Mouse (Mus musculus) mouse embryonic stem cell (cell line): ENCODE data around the gene Uvrag.

Experiments
- in situ Hi-C, 2 experiments: fragments of 300-500 bp; cut with MboI; formaldehyde crosslinking; loops; 1 replicate in 1 of 2; 3 replicates in 1 of 2; pipeline ENCODE4 v1.14.3; 2019 to 2020; ENCODE audit warnings: low sequenced_read_pairs in 2 of 2, low pct_unique_long_range_greater_than_20kb in 1 of 2, mixed read lengths in 1 of 2; ENCODE audit not compliant: unreplicated experiment in 1 of 2

The Uvrag gene

DNA sequence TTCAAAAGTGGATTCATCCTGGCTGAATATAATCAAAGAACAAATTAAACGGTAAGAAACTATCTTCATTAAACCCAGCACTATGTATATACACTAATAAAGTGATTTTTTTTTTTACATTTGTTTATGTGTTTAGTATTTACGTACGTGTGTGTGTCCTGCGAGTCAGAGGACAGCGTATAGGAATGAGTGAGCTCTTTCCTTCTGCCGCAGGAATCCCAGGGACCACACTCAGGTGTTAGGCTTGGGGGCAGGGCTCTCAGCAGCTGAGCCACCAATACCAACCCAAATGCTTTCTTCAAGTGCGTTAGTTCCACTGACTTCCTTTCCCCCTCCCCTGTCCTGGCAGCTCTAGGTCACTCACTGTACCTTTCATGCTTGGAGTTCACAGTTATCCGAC is 125.0 kb downstream of the Uvrag start:
- in situ Hi-C loops = no loop called here

- in situ Hi-C loops = no loop called here
Measured at GRCm38 (mm10) chr7:99015419-99015818, 125.5 kb downstream of the Uvrag start.

GRCm38 (mm10) chr7:99014620-99015019 is 126.3 kb downstream of the Uvrag start:
- in situ Hi-C loops = no loop called here

GRCm38 (mm10) chr7:99007506-99008354 is 133.2 kb downstream of the Uvrag start:
- in situ Hi-C loops = no loop called here

GRCm38 (mm10) chr7:99003231-99003630 is 137.7 kb downstream of the Uvrag start:
- in situ Hi-C loops = no loop called here

DNA sequence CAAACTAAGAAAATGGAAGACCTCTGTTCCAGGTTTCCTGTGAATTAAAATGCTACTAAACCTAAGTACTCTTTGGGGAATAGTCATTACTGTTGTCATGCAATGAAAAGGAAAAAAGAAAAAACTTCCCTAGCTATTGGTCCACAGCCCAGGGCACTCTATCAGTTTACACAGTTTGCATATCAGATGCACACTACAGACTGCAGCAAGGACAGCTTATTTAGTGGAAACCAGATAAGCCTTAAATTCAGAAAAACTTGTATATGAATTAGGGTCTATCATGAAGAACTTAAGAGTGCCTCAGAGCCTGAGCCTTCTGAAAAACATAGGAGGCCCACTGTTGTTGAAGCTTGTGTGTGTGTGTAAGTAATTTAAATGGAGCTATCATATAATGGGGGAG is 142.2 kb downstream of the Uvrag start:
- in situ Hi-C loops = no loop called here

- in situ Hi-C loops = no loop called here
Measured at GRCm38 (mm10) chr7:98997760-98998159, 143.2 kb downstream of the Uvrag start.

GRCm38 (mm10) chr7:98996791-98997190 is 144.2 kb downstream of the Uvrag start:
- in situ Hi-C loops = no loop called here

DNA sequence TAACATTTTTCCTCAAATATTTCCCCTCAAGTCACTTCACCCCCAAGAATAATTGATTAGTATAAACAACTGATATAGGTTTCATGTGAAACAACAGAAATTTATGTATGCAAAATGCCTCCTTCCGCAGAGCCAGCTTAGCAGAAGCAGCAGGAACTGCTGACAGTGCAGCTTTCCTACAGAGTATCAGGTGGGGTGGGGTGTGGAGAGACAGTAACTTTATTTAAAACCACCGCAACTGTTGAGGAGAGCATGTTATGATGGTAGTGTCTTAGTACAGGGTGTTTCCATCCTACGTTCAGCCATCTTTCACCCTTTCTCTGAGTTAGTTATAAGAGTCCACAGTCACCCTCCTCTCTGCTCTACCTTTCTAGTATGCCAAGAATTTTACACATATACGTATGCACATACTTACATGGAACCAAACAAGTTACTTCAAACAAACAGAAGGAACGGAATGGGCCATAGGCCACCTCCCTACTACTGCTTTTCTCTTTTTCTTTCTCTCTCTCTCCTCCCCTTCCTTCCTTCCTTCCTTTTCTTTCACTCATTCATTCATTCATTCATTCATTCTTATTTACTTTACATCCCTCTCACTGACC is 145.7 kb downstream of the Uvrag start:
- in situ Hi-C loops = no loop called here

- in situ Hi-C loops = no loop called here
Measured at GRCm38 (mm10) chr7:98994137-98994536, 146.8 kb downstream of the Uvrag start.

GRCm38 (mm10) chr7:98993395-98993794 is 147.5 kb downstream of the Uvrag start:
- in situ Hi-C loops = no loop called here

DNA sequence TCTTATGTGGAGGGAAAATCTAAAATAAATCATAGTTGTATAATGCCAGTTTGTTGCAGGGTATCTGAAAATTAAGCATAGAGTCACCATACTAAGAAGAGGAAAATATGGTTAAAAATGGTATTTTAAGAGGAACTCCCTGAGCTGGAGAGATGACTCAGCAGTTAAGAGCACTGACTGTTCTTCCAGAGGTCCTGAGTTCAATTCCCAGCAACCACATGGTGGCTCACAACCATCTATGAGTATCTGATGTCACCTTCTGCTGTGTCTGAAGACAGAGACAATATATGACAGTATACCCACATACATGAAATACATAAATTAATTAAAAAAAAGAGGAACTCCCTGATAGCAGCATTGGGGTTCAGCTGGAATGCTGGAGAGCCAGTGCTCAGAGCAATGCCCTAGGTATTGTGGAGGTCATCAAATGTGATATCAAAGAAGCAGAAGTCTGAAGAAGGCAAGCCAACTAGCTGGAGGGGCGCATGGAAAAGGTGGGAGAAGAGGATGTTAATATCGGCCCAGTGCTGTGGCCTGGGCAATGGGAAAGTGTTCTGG is 149.7 kb downstream of the Uvrag start:
- in situ Hi-C loops = no loop called here

DNA sequence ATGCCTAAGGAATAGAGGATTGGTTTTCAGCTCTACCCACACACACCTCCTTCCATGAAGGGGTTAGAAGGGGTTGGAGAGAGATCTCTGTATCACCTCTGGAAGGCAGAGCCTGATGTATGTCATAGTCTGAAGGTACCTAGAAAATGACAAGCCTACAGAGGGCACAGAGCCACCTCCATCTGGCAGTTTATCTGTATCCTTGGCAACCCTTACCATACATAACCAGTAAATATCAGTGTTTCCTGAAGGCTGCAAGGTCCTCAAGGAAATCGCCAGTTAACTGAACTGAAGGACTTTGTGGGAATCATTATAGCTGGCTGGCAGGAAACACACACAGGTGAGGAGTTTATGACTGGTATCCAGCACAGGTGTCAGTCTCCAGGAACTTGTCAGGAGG is 150.4 kb downstream of the Uvrag start:
- in situ Hi-C loops = no loop called here

GRCm38 (mm10) chr7:98986962-98987441 is 153.9 kb downstream of the Uvrag start:
- in situ Hi-C loops = no loop called here

- in situ Hi-C loops = no loop called here
Measured at GRCm38 (mm10) chr7:98985935-98986334, 155.0 kb downstream of the Uvrag start.

DNA sequence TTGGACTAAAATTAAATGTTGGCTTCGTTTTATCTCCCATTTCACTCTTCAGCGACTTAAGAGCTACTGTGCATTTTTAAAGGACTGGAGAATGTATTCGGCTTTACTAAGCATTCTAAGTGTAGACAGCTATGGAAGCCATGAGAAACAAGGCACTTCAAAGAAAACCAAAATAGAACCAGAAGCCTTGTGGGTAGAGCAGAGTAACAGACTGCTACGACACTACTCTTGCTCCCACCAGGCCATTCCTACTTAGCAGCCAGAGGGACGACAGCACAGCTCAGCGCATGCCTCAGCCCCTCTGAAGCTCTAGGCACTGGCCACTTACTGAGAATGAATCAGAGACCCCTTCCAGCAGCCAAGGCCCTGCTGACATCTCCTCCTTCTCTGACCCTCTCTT is 155.5 kb downstream of the Uvrag start:
- in situ Hi-C loops = no loop called here

- in situ Hi-C loops = no loop called here
Measured at GRCm38 (mm10) chr7:98984319-98984718, 156.6 kb downstream of the Uvrag start.

GRCm38 (mm10) chr7:98983058-98983457 is 157.9 kb downstream of the Uvrag start:
- in situ Hi-C loops = no loop called here

DNA sequence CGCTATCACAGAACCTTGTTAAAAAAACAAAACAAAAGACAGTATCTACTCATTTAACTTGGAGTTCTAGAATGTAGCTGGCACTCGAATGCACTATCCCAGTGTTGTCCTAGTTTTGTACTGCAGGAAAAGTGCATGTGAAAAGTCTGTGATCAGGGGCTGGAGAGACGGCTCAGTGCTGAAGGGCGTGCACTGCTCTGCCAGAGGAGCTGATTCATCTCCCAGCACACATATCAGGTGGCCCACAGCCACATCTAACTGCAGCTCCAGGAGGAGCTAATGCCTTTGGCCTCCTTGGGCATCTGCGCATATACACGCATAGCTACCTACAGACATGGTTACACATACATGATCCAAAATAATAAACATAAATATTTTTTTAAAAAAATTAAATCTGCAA is 159.5 kb downstream of the Uvrag start:
- in situ Hi-C loops = no loop called here
